Mouse (Mus musculus) embryonic facial prominence, embryonic 13.5 days (tissue): ENCODE measurements around the gene Chrm2. TPM values are rescaled to one million over a fixed set of nuclear protein-coding genes. Genes with fewer than 3 reads are reported as not detected.

Experiments used
- ATAC-seq: fragments of 200-750 bp; cut with Nextera tagmentation; 2 replicates; pipeline ENCODE4 v1.8.0; 2017; ENCODE audit warnings: low read depth; ENCODE audit not compliant: insufficient number of reproducible peaks, insufficient read depth, low FRiP score, low TSS enrichment
- H3K27ac ChIP-seq: fragments of 300-500 bp; sonication (generic); 2 replicates; pipeline ENCODE4 v1.5.1; 2015; ENCODE audit warnings: moderate library complexity, mild to moderate bottlenecking, inconsistent platforms
- H3K27me3 ChIP-seq: fragments of 300-500 bp; sonication (generic); 2 replicates; pipeline ENCODE4 v1.6.1; 2015; ENCODE audit warnings: mild to moderate bottlenecking, inconsistent platforms
- H3K36me3 ChIP-seq: fragments of 300-500 bp; sonication (generic); 2 replicates; pipeline ENCODE4 v1.6.1; 2015; ENCODE audit warnings: mild to moderate bottlenecking, inconsistent platforms
- H3K4me1 ChIP-seq: fragments of 300-500 bp; sonication (generic); 2 replicates; pipeline ENCODE4 v1.6.1; 2015; ENCODE audit warnings: inconsistent platforms
- H3K4me2 ChIP-seq: fragments of 300-500 bp; sonication (generic); 2 replicates; pipeline ENCODE4 v1.6.1; 2015; ENCODE audit warnings: moderate library complexity, mild to moderate bottlenecking, inconsistent platforms
- H3K4me3 ChIP-seq: fragments of 300-500 bp; sonication (generic); 2 replicates; pipeline ENCODE4 v1.5.1; 2015; ENCODE audit warnings: mild to moderate bottlenecking, inconsistent platforms
- H3K9ac ChIP-seq: fragments of 300-500 bp; sonication (generic); 2 replicates; pipeline ENCODE4 v1.6.1; 2015; ENCODE audit warnings: mild to moderate bottlenecking, inconsistent platforms
- H3K9me3 ChIP-seq: fragments of 300-500 bp; sonication (generic); 2 replicates; pipeline ENCODE4 v1.6.1; 2016; ENCODE audit warnings: inconsistent platforms
- WGBS: fragments of 180-500 bp; shearing (Covaris S2); methylation state at CpG from one replicate; pipeline ENCODE4 v1.1.7; 2015; ENCODE audit warnings: mixed read lengths; 5-methylcytosine and 5-hydroxymethylcytosine counted together
- polyA plus RNA-seq: library from polyadenylated mRNA; unstranded; fragments of >200 nt; fragmentation: Nextera tagmentation; extraction: Ambion mirVana; gene quantifications from 2 replicates; pipeline ENCODE4 v1.2.1, GENCODE M21; 2015

Gene Chrm2
- polyA plus RNA-seq, 1 experiment from 2014 or later = 2.0 TPM

- H3K36me3 ChIP-seq = no peaks in the 10 kb centered on the region
- H3K27ac ChIP-seq = no peak overlapping the region
- no peak for ATAC-seq
- no peak overlapping the region for H3K9ac ChIP-seq
- H3K4me2 ChIP-seq = no peak overlapping the region
- H3K4me1 ChIP-seq = no peaks in the 10 kb centered on the region
- no peaks in the 10 kb centered on the region for H3K9me3 ChIP-seq
- H3K27me3 ChIP-seq = no peaks in the 10 kb centered on the region
- WGBS = 89% methylated on average over 6 of the region's 6 CpGs
- H3K4me3 ChIP-seq = no peak overlapping the region
Observed at GRCm38 (mm10) chr6:36437964-36438363, 50.1 kb downstream of the Chrm2 start.

- WGBS = 79% methylated on average over 2 of the region's 2 CpGs
- Histone ChIP-seq H3K27me3 (no peaks in the 10 kb centered on the region), H3K27ac (no peak overlapping the region), H3K9me3 (no peaks in the 10 kb centered on the region), H3K9ac (no peak overlapping the region), H3K4me3 (no peak overlapping the region), H3K4me2 (no peak overlapping the region), H3K36me3 (no peaks in the 10 kb centered on the region), H3K4me1 (no peaks in the 10 kb centered on the region)
- no peak for ATAC-seq
Observed at GRCm38 (mm10) chr6:36439218-36439617, 51.3 kb downstream of the Chrm2 start.

- no peak overlapping the region for H3K4me3 ChIP-seq
Observed at GRCm38 (mm10) chr6:36451480-36451879, 63.6 kb downstream of the Chrm2 start.

GRCm38 (mm10) chr6:36455071-36455470 lies 67.2 kb downstream of the Chrm2 start:
- Histone ChIP-seq H3K36me3 (no peaks in the 10 kb centered on the region), H3K27ac (no peak overlapping the region), H3K9me3 (no peaks in the 10 kb centered on the region), H3K9ac (no peak overlapping the region), H3K27me3 (no peaks in the 10 kb centered on the region), H3K4me1 (no peaks in the 10 kb centered on the region), H3K4me3 (no peak overlapping the region), H3K4me2 (no peak overlapping the region)
- ATAC-seq = no peak

More at GRCm38 (mm10) chr6:36451480-36451879, 63.6 kb downstream of the Chrm2 start:
- H3K27ac ChIP-seq = no peak overlapping the region
- no peaks in the 10 kb centered on the region for H3K9me3 ChIP-seq
- no peak overlapping the region for H3K9ac ChIP-seq
- ATAC-seq = no peak
- H3K36me3 ChIP-seq = no peaks in the 10 kb centered on the region
- no peaks in the 10 kb centered on the region for H3K4me1 ChIP-seq
- no peak overlapping the region for H3K4me2 ChIP-seq
- no peaks in the 10 kb centered on the region for H3K27me3 ChIP-seq

- 69% methylated on average over 1 of the region's 1 CpGs for WGBS
- Histone ChIP-seq H3K36me3 (no peaks in the 10 kb centered on the region), H3K27ac (no peak overlapping the region)
Observed at GRCm38 (mm10) chr6:36457015-36457414, 69.1 kb downstream of the Chrm2 start.

GRCm38 (mm10) chr6:36464008-36464407 lies 76.1 kb downstream of the Chrm2 start:
- no peak overlapping the region for H3K4me2 ChIP-seq
- no peak overlapping the region for H3K4me3 ChIP-seq
- no peaks in the 10 kb centered on the region for H3K9me3 ChIP-seq
- no peaks in the 10 kb centered on the region for H3K4me1 ChIP-seq
- H3K27ac ChIP-seq = no peak overlapping the region
- no peaks in the 10 kb centered on the region for H3K27me3 ChIP-seq
- ATAC-seq = no peak
- no peaks in the 10 kb centered on the region for H3K36me3 ChIP-seq
- H3K9ac ChIP-seq = no peak overlapping the region
- WGBS = 80% methylated on average over 3 of the region's 3 CpGs

More at GRCm38 (mm10) chr6:36457015-36457414, 69.1 kb downstream of the Chrm2 start:
- no peak overlapping the region for H3K4me3 ChIP-seq
- no peaks in the 10 kb centered on the region for H3K4me1 ChIP-seq
- no peak for ATAC-seq
- H3K9ac ChIP-seq = no peak overlapping the region
- no peaks in the 10 kb centered on the region for H3K27me3 ChIP-seq
- no peak overlapping the region for H3K4me2 ChIP-seq
- no peaks in the 10 kb centered on the region for H3K9me3 ChIP-seq

GRCm38 (mm10) chr6:36484132-36484665 lies 96.3 kb downstream of the Chrm2 start:
- no peaks in the 10 kb centered on the region for H3K9me3 ChIP-seq
- no peaks in the 10 kb centered on the region for H3K36me3 ChIP-seq
- no peak for ATAC-seq
- H3K4me1 ChIP-seq = no peaks in the 10 kb centered on the region
- H3K4me3 ChIP-seq = no peak overlapping the region
- WGBS = 76% methylated on average over 4 of the region's 4 CpGs
- H3K27ac ChIP-seq = no peak overlapping the region
- H3K27me3 ChIP-seq = no peaks in the 10 kb centered on the region
- no peak overlapping the region for H3K9ac ChIP-seq
- H3K4me2 ChIP-seq = no peak overlapping the region

- H3K4me2 ChIP-seq = no peak overlapping the region
- H3K4me1 ChIP-seq = no peaks in the 10 kb centered on the region
- no peaks in the 10 kb centered on the region for H3K27me3 ChIP-seq
- no peak overlapping the region for H3K4me3 ChIP-seq
- ATAC-seq = no peak
- no peak overlapping the region for H3K27ac ChIP-seq
- no peaks in the 10 kb centered on the region for H3K36me3 ChIP-seq
- no peak overlapping the region for H3K9ac ChIP-seq
- no peaks in the 10 kb centered on the region for H3K9me3 ChIP-seq
- WGBS = 83% methylated on average over 7 of the region's 7 CpGs
Observed at GRCm38 (mm10) chr6:36507008-36507663, 119.3 kb downstream of the Chrm2 start.

- no peaks in the 10 kb centered on the region for H3K9me3 ChIP-seq
- no peak overlapping the region for H3K4me3 ChIP-seq
- 47% methylated on average over 7 of the region's 7 CpGs for WGBS
- H3K9ac ChIP-seq = no peak overlapping the region
- no peak overlapping the region for H3K27ac ChIP-seq
- no peak overlapping the region for H3K4me2 ChIP-seq
- H3K36me3 ChIP-seq = no peaks in the 10 kb centered on the region
- no peaks in the 10 kb centered on the region for H3K27me3 ChIP-seq
- H3K4me1 ChIP-seq = no peaks in the 10 kb centered on the region
- ATAC-seq = no peak
Observed at GRCm38 (mm10) chr6:36507946-36508345, 120.1 kb downstream of the Chrm2 start.

- WGBS = 50% methylated on average over 2 of the region's 2 CpGs
- no peak for ATAC-seq
Observed at GRCm38 (mm10) chr6:36508469-36508868, 120.6 kb downstream of the Chrm2 start.

GRCm38 (mm10) chr6:36516508-36516907 lies 128.6 kb downstream of the Chrm2 start:
- 73% methylated on average over 4 of the region's 4 CpGs for WGBS
- Histone ChIP-seq H3K9ac (no peak overlapping the region), H3K4me1 (no peaks in the 10 kb centered on the region), H3K9me3 (no peaks in the 10 kb centered on the region), H3K36me3 (no peaks in the 10 kb centered on the region), H3K27ac (no peak overlapping the region), H3K27me3 (no peaks in the 10 kb centered on the region), H3K4me2 (no peak overlapping the region), H3K4me3 (no peak overlapping the region)
- ATAC-seq = no peak

More at GRCm38 (mm10) chr6:36508469-36508868, 120.6 kb downstream of the Chrm2 start:
- Histone ChIP-seq H3K36me3 (no peaks in the 10 kb centered on the region), H3K4me2 (no peak overlapping the region), H3K4me1 (no peaks in the 10 kb centered on the region), H3K27ac (no peak overlapping the region), H3K9ac (no peak overlapping the region), H3K4me3 (no peak overlapping the region), H3K9me3 (no peaks in the 10 kb centered on the region), H3K27me3 (no peaks in the 10 kb centered on the region)

- H3K4me3 ChIP-seq = no peak overlapping the region
- no peak overlapping the region for H3K27ac ChIP-seq
- no peak overlapping the region; the same call in 1 of the 2 replicates for H3K4me2 ChIP-seq
- no peaks in the 10 kb centered on the region for H3K36me3 ChIP-seq
- ATAC-seq = no peak
- no peaks in the 10 kb centered on the region for H3K27me3 ChIP-seq
- no peaks in the 10 kb centered on the region for H3K9me3 ChIP-seq
- H3K9ac ChIP-seq = no peak overlapping the region
- no peaks in the 10 kb centered on the region for H3K4me1 ChIP-seq
- WGBS = 41% methylated on average over 5 of the region's 5 CpGs
Observed at GRCm38 (mm10) chr6:36517242-36517641, 129.4 kb downstream of the Chrm2 start.
